Mouse (Mus musculus): ENCODE measurements around the gene Sat1. TPM values are rescaled to one million over a fixed set of nuclear protein-coding genes. Genes with fewer than 3 reads are reported as not detected.
"Not testable (repeated sequence)": the region's sequence is repeated elsewhere in the genome, so short reads cannot be mapped to it uniquely, and the experiment has no call there.

Gene Sat1
- polyA plus RNA-seq (2012; rRNA removed): 99.6 and 107 TPM in 2 replicates

DNA sequence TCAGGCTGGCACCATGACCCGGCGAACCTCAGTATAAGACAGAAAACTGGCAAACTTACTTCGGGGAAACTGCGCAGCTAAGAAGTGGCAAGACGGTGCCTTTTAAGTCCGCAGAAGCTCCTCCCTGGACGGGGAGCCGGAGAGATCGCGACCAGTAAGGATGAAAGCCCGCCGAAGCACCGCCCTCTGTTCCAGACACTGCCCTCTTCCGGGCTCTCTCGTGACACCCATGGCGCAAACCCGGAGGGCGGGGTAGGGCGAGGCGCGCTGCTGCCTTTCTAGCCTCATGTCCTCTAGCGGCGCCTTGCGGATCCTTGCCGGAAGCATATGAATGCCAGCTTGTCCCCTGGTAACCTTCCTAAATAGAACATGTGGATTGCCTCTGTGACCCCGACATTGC, at the start of gene Sat1:
Gene Sat1, minus strand, starts transcription at position 179 of the 400 bp plus-strand sequence.
- peak; percentile 83 to 92 for DNase-seq (ENCODE audit: extremely low spot score in 1 of 2, low spot score in 1 of 2)

DNA sequence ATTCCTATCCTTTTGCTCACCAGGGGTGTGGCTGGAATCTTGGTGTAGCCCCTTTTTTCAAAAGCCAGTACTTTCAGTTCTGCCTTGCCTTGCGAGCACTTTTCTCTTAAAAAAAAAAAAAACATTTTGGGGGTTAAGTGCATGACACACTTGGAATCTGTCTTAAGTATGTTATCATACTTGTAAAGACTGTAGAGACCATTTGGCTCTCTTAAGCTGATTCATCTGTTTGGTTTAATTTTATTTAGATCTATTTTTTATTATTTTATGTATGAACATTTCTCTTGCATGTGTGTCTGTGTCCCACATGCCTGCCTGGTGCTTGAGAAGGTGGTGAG, 46.6 kb upstream of the Sat1 start:
- no peak for DNase-seq (ENCODE audit: extremely low spot score in 1 of 2, low spot score in 1 of 2)

DNA sequence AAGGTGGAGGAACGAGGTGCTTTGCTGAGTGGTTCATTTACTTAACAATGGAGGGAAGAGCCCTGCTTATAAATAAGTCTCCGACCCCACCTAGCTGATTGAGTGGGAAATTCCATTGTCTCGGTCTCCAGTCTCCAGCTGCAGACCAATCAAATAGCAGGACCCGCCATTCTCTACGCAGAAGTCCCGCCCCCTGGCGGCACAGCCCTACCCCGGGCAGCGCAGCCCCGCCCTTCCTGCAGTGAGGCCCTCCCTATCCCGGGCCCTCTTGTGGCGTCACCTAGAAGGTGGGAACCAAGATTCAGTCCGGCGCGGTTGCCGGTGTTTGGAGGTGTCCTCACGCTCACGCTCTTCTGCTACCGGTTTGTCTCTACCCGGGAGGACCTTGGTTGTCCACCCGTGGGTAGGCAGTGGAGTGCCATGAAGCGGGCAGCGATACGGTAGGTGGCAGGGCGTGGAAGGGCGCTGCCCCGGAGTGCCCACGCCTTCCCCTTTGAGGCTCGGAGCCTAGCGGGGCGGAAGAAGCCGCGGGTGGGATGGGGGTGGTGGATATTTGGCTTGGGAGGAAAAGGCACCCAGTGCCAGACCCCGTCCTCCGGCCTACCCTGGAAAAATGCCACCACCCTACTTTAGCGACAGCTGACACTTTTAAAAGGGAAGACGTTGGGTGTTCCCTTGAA, 46.1 kb upstream of the Sat1 start, which contains the start of gene Acot9:
Gene Acot9, plus strand, starts transcription at position 209 of the 680 bp plus-strand sequence.
- peak; percentile 85 to 88 for DNase-seq (ENCODE audit: extremely low spot score in 1 of 2, low spot score in 1 of 2)

DNA sequence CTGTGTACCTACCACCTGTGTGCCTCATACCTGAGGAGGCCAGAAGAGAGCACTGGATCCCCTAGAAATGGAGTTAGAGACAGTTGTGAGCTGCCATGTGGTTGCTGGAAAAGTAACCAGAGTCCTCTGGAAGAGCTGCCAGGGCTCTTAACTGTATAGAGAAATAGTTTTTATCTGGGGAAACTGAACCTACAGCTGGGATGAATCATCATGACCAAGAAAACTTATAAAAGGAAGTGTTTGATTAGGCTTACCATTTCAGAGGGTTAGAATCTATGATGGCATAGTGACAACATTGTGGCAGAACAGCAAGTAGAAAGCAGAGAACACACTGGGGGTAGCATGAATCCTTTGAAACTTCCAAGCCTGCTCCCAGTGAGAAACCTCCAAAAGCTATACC, 40.6 kb upstream of the Sat1 start:
- no peak for DNase-seq (ENCODE audit: extremely low spot score in 1 of 2, low spot score in 1 of 2)

DNA sequence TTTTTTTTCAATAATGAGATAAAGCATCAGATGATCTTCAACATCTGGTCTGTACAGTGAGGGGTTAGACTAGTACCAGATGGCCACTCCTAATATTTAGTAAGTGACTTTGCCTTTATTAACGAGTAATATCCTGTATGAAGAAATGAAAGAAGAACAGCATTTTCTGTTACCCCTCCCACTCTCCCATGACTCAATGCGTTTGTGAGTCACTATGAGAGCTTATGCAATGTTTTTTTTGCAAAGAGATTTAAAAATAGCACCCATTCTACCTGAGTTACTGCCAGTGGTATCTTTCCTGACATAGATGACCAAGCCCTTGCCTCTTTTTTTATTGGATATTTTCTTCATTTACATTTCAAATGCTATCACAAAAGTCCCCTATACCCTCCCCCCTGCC, 2.0 kb upstream of the Sat1 start:
- no peak for DNase-seq (ENCODE audit: extremely low spot score in 1 of 2, low spot score in 1 of 2)

DNA sequence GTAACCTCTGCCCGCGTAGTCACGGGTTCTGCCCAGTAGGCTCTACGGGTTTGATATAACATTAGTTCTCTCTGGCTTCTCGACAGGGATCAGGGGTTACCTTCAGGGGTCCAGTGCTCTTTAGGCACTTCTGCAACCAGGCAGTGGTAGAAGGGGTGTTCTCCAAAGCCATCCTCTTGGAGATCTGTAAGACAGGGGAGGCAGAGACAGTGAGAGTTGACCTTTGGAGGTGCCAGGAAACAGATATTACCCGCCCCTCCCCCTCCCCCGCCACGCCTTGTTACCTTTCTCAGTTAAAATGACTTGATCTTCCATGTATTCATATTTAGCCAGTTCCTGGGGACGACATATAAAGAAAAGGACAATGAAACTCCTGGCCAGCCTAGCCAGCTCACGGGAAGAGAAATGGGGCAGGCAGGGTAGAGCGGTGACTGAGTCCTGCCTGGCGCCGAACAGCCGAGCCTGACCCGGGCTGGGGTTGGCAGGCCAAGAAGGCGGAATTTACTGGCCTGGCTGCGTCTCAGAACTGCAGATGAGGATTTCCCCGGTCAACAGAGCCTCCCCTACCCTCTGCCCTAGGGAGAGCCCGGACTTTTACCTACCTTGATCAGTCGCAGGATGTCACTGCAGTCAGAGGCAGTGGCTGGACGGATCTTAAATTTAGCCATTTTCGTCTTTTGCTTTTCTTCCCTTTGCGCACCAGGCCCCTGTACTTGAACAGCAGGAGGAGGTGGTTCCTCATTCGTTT, 574 bp downstream of the Sat1 start:
- DNase-seq (ENCODE audit: extremely low spot score in 1 of 2, low spot score in 1 of 2): no peak

DNA sequence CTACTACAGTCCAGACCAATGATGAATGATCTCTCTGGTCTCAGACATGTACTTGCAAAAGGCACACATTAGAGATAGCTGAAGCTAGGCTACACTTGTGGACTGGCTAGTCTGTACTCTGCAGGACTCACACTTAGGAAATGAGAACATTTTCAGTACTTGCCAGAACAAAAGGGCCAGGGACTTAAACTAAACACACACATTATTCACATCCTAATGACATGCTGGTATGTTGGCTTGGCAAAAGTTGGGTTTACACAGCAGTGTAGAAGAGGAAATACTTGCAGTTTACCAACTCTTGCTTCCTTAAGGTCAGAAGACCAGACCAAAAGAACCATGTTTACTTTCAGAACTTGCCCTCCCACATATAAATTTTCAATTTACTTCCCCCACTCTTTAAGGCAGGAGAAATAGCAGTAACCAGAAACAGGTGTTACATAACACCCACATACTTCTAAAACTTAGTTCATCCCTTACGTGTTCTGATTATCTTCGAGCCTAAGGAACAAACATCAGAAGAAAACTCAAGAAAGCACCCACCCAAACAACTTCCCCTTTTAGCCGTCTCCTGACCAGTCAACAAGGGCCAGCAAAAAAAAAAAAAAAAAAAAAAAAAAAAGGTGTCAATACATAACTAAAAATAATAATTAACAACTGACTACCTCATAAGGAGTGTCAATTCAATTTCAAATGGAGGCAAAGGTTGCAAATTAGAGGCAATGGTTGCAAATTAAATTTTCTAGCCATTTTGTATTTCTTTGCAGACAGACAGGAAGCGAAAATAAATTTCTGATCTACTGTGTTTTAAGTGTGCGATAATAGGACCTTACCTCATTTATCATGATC, 1.7 kb downstream of the Sat1 start:
- DNase-seq (ENCODE audit: extremely low spot score in 1 of 2, low spot score in 1 of 2): no peak

DNA sequence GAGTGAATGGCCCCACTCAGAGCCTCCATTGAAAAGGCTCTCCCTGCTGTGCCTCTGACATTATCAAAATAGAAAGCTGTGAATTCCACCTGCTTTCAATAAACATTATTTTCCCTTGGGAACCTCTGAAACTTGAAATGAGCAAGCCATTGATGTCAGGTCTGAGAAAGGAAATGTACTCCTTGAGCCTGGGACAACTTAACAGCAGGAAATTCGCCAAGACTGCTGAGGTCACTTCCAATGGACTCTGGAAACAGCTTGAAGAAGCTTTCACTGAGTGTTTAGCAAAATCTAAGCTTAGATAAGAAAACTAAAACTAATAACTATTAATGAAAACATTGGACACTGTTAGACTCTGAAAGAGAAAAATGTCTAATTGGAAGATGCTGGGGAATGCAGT, 7.6 kb downstream of the Sat1 start:
- DNase-seq (ENCODE audit: extremely low spot score in 1 of 2, low spot score in 1 of 2): no peak

DNA sequence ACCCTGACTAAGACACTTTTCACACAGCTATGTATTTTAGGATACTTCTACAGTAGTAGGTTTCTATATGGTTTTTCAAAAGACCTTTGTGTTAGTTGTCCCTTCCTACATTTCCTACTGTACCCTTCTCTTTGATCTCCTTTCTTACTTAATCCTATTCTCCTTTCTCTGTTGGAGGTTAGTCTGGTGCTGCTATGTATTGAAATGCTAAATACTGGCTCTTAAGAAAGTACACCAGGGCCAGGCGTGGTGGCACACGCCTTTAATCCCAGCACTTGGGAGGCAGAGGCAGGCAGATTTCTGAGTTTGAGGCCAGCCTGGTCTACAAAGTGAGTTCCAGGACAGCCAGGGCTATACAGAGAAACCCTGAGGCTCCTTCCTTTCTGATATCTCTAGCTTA, 10.8 kb downstream of the Sat1 start:
- not testable (repeated sequence) for DNase-seq (ENCODE audit: extremely low spot score in 1 of 2, low spot score in 1 of 2)

DNA sequence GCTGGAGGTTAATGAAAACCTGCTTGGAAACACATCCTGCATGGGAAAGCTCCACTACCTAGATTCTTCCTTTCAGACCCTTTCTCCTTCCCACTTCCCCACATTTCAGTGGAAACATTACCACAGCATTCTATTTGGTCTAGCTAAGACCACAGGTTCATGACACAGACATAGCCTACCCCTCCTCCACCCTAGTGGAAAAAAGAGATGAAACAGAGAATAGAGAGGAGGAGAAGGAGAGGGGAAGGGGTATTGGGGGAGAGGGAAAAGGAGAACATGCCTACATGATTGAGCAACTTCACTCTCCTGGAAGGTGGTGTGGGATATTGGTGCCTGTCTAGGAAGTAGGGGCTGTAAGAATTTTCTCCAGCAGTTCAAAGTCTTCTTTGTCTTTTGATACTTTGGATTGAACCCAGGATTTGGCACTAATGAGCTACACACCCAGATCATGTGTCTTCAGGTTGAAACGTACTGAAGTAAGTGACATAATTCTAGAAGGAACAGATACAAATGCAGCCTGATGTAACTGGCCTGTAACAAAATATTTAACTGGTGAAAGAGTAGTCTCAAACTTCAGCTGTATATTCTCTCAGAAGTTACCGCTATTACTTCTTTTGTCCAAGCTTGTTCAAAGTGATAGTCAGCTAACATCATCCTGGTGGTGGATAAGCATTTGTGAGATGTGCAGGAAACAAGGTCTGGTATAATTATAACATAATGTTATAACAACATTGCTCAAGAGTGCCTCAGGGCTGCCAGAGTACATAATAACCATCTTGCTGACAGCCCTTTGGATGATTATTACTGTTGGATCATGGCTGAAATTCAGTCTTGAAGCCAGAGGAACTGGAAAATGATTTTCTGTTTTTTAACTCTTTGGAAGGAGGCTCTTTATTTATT, 13.6 kb downstream of the Sat1 start:
- DNase-seq (ENCODE audit: extremely low spot score in 1 of 2, low spot score in 1 of 2): no peak

DNA sequence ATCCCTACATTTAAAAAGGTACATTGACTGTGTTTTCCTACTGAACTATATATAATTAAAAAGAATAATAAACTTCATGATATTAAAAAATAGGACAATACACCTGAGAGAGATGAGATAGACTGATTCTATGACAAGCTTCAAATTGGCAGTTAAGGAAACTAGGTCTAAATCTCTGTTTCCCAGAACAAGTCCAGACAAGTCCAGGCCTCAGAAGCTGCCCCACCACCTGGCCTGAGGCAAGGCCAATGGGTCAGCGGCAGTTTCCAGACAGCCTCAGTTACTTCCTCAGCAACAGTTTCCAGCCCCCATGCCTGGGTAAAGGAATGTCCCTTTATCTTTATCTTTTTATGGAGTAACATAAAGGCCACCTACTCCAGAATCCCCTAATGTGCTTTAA, 14.4 kb downstream of the Sat1 start:
- no peak for DNase-seq (ENCODE audit: extremely low spot score in 1 of 2, low spot score in 1 of 2)

DNA sequence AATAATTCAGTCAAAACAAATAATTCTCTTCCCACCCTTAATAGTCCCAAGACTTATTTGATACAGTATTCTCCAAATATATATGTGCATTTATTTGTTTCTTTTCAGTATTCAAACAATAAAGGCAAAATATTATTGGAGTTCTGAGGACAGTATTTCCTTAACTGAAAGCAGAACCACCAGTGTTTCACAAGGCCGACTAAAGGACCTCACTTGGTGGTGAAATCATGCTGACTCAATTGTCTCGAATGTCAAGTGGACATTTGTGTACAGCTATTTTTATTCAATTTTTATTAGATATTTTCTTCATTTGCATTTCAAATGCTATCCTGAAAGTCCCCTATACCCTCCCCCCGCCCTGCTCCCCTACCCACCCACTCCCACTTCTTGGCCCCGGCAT, 21.3 kb downstream of the Sat1 start:
- no peak for DNase-seq (ENCODE audit: extremely low spot score in 1 of 2, low spot score in 1 of 2)

DNA sequence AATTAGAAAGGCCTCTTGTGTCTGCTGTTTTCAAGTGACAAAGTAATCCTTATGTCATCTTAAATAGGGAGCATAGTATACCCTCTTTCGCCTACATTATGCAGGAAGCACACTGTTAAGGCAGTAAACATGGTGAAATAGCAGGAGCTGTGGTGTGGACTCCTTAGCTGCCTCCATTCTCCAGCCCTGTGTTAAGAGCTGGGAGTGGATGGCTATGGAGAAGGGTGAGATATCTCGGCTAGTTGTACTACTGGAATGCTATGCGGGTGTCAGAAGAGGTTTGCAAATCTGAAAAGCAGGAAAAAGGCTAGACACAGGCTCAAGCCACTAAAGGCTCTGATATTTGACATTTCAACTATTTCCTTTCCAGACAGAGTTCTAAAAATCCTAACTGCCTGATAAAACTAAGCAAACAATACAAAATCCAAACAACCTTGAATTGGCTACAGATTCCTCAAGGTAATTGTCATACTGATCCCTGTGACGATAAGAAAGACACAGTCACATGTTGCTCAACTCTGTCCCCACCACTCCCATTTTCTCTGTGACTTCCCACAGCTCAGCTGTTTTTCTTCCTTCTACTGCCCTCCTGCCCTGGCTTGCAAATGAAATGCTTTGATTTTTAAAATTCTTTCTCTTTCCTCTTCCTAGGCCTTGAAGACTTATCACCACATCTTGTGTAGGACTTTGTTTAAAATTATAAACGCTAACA, 22.4 kb downstream of the Sat1 start:
- DNase-seq (ENCODE audit: extremely low spot score in 1 of 2, low spot score in 1 of 2): no peak

DNA sequence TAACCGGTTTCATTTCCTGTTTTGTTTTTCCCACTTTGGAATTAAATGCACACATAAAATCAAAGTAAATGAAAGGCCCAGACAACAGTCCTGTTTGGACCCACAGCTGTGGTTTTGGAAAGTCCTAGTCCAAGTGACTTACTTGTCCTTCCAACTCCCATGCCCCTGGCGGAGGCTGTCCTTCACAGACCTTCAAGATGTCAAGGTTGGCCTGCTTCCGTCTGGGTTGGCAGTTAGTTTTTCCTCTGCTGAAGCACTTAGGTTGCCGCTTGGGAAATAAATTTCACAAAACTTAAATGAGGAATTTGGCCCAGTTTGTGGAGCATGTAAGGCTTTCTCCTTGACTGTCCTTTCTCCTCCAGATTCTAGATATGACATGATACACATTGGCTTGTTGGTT, 24.3 kb downstream of the Sat1 start:
- no peak for DNase-seq (ENCODE audit: extremely low spot score in 1 of 2, low spot score in 1 of 2)

DNA sequence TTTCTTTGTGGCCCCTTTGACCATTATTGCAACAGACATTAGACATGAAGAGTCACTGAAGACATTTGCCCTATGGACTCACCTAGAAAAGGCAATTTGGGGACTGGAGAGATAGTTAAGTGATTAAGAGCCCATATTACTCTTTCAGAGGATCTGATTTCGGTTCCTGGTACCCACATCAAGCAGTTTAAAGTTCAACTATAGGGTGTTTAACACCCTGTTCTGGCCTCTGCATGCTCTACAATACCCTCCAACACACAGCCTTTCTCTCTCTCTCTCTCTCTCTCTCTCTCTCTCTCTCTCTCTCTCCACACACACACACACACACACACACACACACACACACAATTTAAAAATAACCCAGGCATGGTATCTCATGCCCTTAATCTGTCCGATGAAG, 38.6 kb downstream of the Sat1 start:
- no peak for DNase-seq (ENCODE audit: extremely low spot score in 1 of 2, low spot score in 1 of 2)

DNA sequence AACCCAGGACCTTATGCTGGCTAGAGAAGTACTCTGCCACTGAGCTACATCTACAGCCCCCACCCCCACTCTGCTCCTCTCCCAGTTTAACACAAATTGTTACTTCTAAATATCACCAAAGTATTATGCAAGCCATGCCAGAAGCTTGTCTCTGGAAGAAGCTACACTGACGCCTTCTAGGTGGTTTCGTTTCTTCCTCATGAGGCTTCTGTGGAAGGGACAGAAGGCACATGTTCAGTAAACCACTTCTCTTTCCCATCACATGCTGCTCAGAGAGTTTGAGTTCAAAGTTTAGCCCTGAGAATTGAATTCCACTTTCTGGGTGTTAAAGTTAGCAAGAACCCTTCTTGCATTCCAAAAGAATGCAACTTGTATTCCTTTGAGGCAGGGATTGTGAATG, 39.0 kb downstream of the Sat1 start:
- no peak for DNase-seq (ENCODE audit: extremely low spot score in 1 of 2, low spot score in 1 of 2)

DNA sequence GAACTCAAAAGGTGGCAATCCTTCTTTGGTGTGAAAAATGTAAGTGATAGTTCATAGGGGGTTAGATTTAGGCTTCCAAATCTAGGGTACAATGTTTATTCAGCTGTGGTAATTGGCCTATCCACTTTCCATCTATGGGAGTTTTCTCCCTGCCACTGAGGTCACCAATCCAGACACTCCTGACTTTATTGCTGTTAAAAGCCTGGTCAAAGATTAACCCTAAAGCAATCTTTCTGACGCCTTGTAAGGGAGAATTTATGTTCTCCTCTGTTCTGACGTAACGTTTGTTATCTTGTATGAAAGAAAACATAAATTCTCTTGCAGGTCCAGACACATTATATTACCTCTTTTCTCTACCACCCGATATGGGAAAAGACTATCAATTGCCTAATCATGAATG, 40.7 kb downstream of the Sat1 start:
- DNase-seq (ENCODE audit: extremely low spot score in 1 of 2, low spot score in 1 of 2): no peak

DNA sequence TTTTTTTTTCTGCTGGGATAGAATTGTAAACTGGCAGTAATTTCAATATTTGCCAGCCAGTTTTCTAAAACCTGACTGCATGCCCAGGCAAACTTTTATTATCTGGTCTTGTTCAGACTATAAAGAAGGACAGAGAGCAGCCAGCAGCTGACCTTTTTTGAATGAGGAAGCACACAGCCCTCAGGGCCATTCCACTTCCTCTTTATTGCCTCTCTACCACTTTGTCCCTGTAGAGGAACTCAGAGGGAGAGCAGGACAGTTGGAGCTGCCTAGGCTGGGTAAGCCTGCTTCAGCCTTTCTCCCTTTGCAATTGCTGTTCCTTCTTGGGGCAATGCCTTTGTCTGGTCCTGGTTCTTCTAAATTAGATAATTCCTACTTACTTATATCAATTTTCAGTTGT, 43.9 kb downstream of the Sat1 start:
- peak in 1 of 2 experiments; percentile 2 for DNase-seq (ENCODE audit: extremely low spot score in 1 of 2, low spot score in 1 of 2)

DNA sequence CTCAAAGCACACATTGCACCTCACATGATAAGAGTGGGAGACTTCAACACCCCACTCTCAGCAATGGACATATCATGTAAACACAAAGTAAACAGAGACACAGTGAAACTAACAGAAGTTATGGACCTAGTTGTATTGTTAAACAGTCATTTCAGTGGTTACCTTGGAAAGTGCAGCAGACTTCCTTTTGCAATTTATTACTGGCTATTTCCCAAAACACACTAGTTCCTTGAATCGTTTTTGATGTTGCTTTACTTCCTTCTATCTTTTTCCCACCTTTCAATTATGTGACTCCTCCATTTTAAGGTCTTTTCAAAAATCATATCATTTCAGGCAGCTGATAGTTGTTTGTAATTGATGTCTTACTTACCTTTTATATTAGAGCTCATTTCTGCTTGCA, 44.5 kb downstream of the Sat1 start:
- no peak for DNase-seq (ENCODE audit: extremely low spot score in 1 of 2, low spot score in 1 of 2)

DNA sequence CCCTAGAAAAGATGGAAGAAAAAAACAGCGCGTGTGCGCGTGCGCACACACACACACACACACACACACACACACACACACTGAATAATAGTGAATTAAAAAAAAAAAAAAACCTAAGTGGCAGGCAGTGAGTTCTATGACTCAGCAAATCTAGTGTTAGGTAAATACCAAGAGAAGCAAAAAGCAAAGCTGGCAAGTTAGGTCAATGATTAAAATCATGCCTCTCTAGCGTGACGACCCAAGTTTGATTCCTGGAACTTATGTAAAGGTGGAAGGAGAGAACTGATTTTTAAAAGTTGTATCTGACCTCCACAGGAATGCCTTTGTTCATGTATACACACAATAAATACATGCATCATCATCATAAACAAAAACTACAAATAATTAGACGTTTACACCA, 46.4 kb downstream of the Sat1 start:
- DNase-seq (ENCODE audit: extremely low spot score in 1 of 2, low spot score in 1 of 2): no peak
